Mouse (Mus musculus): ENCODE data around the gene Gm21822. TPM values are rescaled to one million over a fixed set of nuclear protein-coding genes. Genes with fewer than 3 reads are reported as not detected.

Gm21822 gene
- polyA plus RNA-seq (2017; shearing (Covaris generic)), result not detected

DNA sequence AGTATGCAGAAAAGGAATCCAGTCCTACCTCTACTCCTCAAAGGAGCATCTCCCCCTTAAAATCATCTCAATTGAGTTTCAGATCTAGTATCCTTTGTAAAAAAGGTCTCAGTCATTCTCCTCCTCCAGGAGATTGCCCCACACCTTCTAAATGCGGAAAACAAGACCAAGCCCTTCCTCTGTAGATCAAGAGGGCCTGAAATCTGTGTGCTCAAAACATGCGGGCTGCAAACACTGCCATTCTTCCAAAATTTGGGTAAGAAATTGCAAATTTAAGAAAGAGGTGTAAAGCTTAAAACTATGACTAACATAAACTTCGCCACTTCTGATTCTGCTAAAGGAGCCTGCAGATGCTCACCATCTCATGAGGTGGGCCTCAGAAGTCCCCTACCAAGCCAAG lies at the start of gene Gm21822:
Gene Gm21822 (plus strand): TSS at position 301 of the 400 bp plus-strand sequence.

